Mouse (Mus musculus): ENCODE data around the gene Pip4k2a. TPM values are rescaled to one million over a fixed set of nuclear protein-coding genes. Genes with fewer than 3 reads are reported as not detected.

The Pip4k2a gene
- polyA plus RNA-seq, 1 experiment, result 8.7 TPM

- no peaks in the 10 kb centered on the region for H3K36me3 ChIP-seq (ENCODE audit: control insufficient read depth, insufficient read depth)
- no peaks in the 10 kb centered on the region for H3K27me3 ChIP-seq (ENCODE audit: control insufficient read depth, insufficient read depth, insufficient read length)
- no peak overlapping the region for H3ac ChIP-seq (ENCODE audit: control insufficient read depth, insufficient read length, low read depth)
- peaks cover 29% of the 10 kb centered on the region for H3K79me2 ChIP-seq (ENCODE audit: control insufficient read depth, insufficient read depth)
- TF ChIP-seq MYOD1 (IDR thresholded peaks at IDR 0.05; ENCODE audit: control insufficient read depth, insufficient read length, low read depth) (no peak), CTCF (IDR thresholded peaks at IDR 0.05; ENCODE audit: control insufficient read depth, insufficient read depth, insufficient read length) (no peak), FOSL1 (IDR thresholded peaks at IDR 0.05; ENCODE audit: insufficient read depth, low read length, poor library complexity, severe bottlenecking) (no peak), USF1 (IDR thresholded peaks at IDR 0.05; ENCODE audit: low read depth) (no peak), CEBPB (IDR thresholded peaks at IDR 0.05; ENCODE audit: low read depth) (no peak), MYOG (IDR thresholded peaks at IDR 0.05; ENCODE audit: control insufficient read depth, extremely low read depth, insufficient read length) (no peak), MAX (IDR thresholded peaks at IDR 0.05) (no peak)
- no peak overlapping the region for H3K4me3 ChIP-seq (ENCODE audit: insufficient read depth, poor library complexity, severe bottlenecking)
- peaks cover 3% of the 10 kb centered on the region for H3K79me3 ChIP-seq (ENCODE audit: low read depth)
Measured at GRCm38 (mm10) chr2:18979046-18979445, 18.9 kb downstream of the Pip4k2a start.

DNA sequence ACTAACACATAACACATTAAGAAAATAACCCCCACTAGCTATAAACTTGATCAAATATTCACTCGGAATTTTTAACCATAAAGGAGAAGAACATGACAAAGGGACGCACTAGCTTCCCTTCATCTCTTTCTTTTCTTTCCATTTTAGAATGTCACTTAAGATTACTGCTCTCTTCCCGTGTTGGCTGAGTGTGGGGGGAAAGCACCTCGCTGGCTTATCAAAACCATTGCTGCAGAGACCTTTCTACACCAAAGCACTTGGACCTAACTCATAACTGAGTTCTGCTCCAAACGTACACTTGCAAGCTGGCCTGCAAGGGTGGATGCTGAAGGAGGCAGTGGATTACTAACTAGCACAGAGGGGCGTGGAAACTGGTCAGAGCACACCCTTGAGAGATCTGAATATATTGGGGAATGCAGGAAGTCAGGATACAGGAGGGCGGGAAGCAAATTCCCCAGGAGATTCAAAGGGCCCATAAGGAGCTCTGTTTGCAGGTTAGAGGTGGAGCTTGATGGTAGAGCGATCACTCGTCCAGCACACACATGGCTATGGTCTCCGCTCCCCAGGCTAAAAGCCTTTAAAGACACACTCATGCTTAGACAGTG is 20.6 kb downstream of the Pip4k2a start:
- Histone ChIP-seq H3ac (ENCODE audit: control insufficient read depth, insufficient read length, low read depth) (no peak overlapping the region), H3K36me3 (ENCODE audit: control insufficient read depth, insufficient read depth) (no peaks in the 10 kb centered on the region), H3K27me3 (ENCODE audit: control insufficient read depth, insufficient read depth, insufficient read length) (no peaks in the 10 kb centered on the region), H3K79me3 (ENCODE audit: low read depth) (no peaks in the 10 kb centered on the region), H3K79me2 (ENCODE audit: control insufficient read depth, insufficient read depth) (peaks cover 24% of the 10 kb centered on the region), H3K4me3 (ENCODE audit: insufficient read depth, poor library complexity, severe bottlenecking) (no peak overlapping the region)
- TF ChIP-seq CTCF (IDR thresholded peaks at IDR 0.05; ENCODE audit: control insufficient read depth, insufficient read depth, insufficient read length) (no peak), FOSL1 (IDR thresholded peaks at IDR 0.05; ENCODE audit: insufficient read depth, low read length, poor library complexity, severe bottlenecking) (no peak), CEBPB (IDR thresholded peaks at IDR 0.05; ENCODE audit: low read depth) (no peak), USF1 (IDR thresholded peaks at IDR 0.05; ENCODE audit: low read depth) (no peak), MYOD1 (IDR thresholded peaks at IDR 0.05; ENCODE audit: control insufficient read depth, insufficient read length, low read depth) (no peak), MYOG (IDR thresholded peaks at IDR 0.05; ENCODE audit: control insufficient read depth, extremely low read depth, insufficient read length) (no peak), MAX (IDR thresholded peaks at IDR 0.05) (no peak)

- H3K27me3 ChIP-seq (ENCODE audit: control insufficient read depth, insufficient read depth, insufficient read length), result no peaks in the 10 kb centered on the region
- no peak overlapping the region for H3K4me3 ChIP-seq (ENCODE audit: insufficient read depth, poor library complexity, severe bottlenecking)
- no peaks in the 10 kb centered on the region for H3K79me3 ChIP-seq (ENCODE audit: low read depth)
- TF ChIP-seq FOSL1 (IDR thresholded peaks at IDR 0.05; ENCODE audit: insufficient read depth, low read length, poor library complexity, severe bottlenecking), result no peak
- no peak for TF ChIP-seq CTCF (IDR thresholded peaks at IDR 0.05; ENCODE audit: control insufficient read depth, insufficient read depth, insufficient read length)
- no peak for TF ChIP-seq MYOD1 (IDR thresholded peaks at IDR 0.05; ENCODE audit: control insufficient read depth, insufficient read length, low read depth)
- TF ChIP-seq MYOG (IDR thresholded peaks at IDR 0.05; ENCODE audit: control insufficient read depth, extremely low read depth, insufficient read length), result no peak
- TF ChIP-seq USF1 (IDR thresholded peaks at IDR 0.05; ENCODE audit: low read depth), result no peak
- TF ChIP-seq MAX (IDR thresholded peaks at IDR 0.05), result no peak
- TF ChIP-seq CEBPB (IDR thresholded peaks at IDR 0.05; ENCODE audit: low read depth), result no peak
- peaks cover 28% of the 10 kb centered on the region for H3K79me2 ChIP-seq (ENCODE audit: control insufficient read depth, insufficient read depth)
- no peak overlapping the region for H3ac ChIP-seq (ENCODE audit: control insufficient read depth, insufficient read length, low read depth)
- no peaks in the 10 kb centered on the region for H3K36me3 ChIP-seq (ENCODE audit: control insufficient read depth, insufficient read depth)
Measured at GRCm38 (mm10) chr2:18976175-18976574, 21.8 kb downstream of the Pip4k2a start.

- H3K36me3 ChIP-seq (ENCODE audit: control insufficient read depth, insufficient read depth), result no peaks in the 10 kb centered on the region
- TF ChIP-seq FOSL1 (IDR thresholded peaks at IDR 0.05; ENCODE audit: insufficient read depth, low read length, poor library complexity, severe bottlenecking), result no peak
- no peak for TF ChIP-seq MAX (IDR thresholded peaks at IDR 0.05)
- no peak for TF ChIP-seq MYOD1 (IDR thresholded peaks at IDR 0.05; ENCODE audit: control insufficient read depth, insufficient read length, low read depth)
- no peak overlapping the region for H3ac ChIP-seq (ENCODE audit: control insufficient read depth, insufficient read length, low read depth)
- H3K27me3 ChIP-seq (ENCODE audit: control insufficient read depth, insufficient read depth, insufficient read length), result no peaks in the 10 kb centered on the region
- peaks cover 3% of the 10 kb centered on the region for H3K79me3 ChIP-seq (ENCODE audit: low read depth)
- H3K4me3 ChIP-seq (ENCODE audit: insufficient read depth, poor library complexity, severe bottlenecking), result no peak overlapping the region
- peaks cover 32% of the 10 kb centered on the region for H3K79me2 ChIP-seq (ENCODE audit: control insufficient read depth, insufficient read depth)
Measured at GRCm38 (mm10) chr2:18974882-18975645, 22.9 kb downstream of the Pip4k2a start.

DNA sequence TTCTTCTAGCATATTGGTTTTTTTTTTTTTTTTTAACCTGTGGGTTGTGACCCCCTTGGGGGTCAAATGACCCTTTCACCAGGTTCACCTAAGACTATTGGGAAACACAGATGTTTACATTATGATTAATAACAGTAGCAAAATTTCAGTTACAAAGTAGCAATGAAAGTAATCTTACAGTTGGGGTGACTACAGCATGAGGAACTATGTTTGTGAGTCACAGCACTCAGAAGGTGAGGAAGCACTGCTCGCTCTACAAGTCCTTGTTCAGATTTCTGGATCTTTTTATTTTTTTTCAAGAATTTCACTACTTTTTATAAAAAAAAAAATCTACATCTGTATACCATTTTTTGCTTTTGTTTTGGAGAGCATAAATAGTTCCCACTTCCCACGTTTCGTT is 26.4 kb downstream of the Pip4k2a start:
- Histone ChIP-seq H3K79me3 (ENCODE audit: low read depth) (peaks cover 4% of the 10 kb centered on the region), H3K36me3 (ENCODE audit: control insufficient read depth, insufficient read depth) (no peaks in the 10 kb centered on the region), H3ac (ENCODE audit: control insufficient read depth, insufficient read length, low read depth) (no peak overlapping the region), H3K79me2 (ENCODE audit: control insufficient read depth, insufficient read depth) (peaks cover 42% of the 10 kb centered on the region), H3K4me3 (ENCODE audit: insufficient read depth, poor library complexity, severe bottlenecking) (no peak overlapping the region), H3K27me3 (ENCODE audit: control insufficient read depth, insufficient read depth, insufficient read length) (no peaks in the 10 kb centered on the region)
- TF ChIP-seq CEBPB (IDR thresholded peaks at IDR 0.05; ENCODE audit: low read depth), result no peak
- TF ChIP-seq MYOG (IDR thresholded peaks at IDR 0.05; ENCODE audit: control insufficient read depth, extremely low read depth, insufficient read length), result no peak
- TF ChIP-seq CTCF (IDR thresholded peaks at IDR 0.05; ENCODE audit: control insufficient read depth, insufficient read depth, insufficient read length), result no peak
- no peak for TF ChIP-seq FOSL1 (IDR thresholded peaks at IDR 0.05; ENCODE audit: insufficient read depth, low read length, poor library complexity, severe bottlenecking)
- no peak for TF ChIP-seq MAX (IDR thresholded peaks at IDR 0.05)
- no peak for TF ChIP-seq MYOD1 (IDR thresholded peaks at IDR 0.05; ENCODE audit: control insufficient read depth, insufficient read length, low read depth)
- TF ChIP-seq USF1 (IDR thresholded peaks at IDR 0.05; ENCODE audit: low read depth), result no peak

Measured in C2C12 (cell line).